Mouse (Mus musculus) gastrocnemius, adult 8-10 months (tissue): ENCODE results near the gene Cd248. TPM values are rescaled to one million over a fixed set of nuclear protein-coding genes. Genes with fewer than 3 reads are reported as not detected.
"Not testable (repeated sequence)": the region's sequence is repeated elsewhere in the genome, so short reads cannot be mapped to it uniquely, and the experiment has no call there.

Source experiments
- DNase-seq, 2 experiments: peaks; one replicate each; pipeline ENCODE4 v3.0.0; 2022; ENCODE audit warnings: low spot score in 2 of 2
- total RNA-seq, 4 experiments: library from RNA; stranded (reverse); gene quantifications; 2 replicates each; pipeline ENCODE4 v1.2.4; 2022

Cd248 gene
- total RNA-seq, 4 experiments from 2014 or later = 5.2 to 8.9 (median 7.0) TPM

- no peak for DNase-seq
These were observed 5.6 kb downstream of the Cd248 start for GRCm38 (mm10) chr19:5073518-5073917.

DNA sequence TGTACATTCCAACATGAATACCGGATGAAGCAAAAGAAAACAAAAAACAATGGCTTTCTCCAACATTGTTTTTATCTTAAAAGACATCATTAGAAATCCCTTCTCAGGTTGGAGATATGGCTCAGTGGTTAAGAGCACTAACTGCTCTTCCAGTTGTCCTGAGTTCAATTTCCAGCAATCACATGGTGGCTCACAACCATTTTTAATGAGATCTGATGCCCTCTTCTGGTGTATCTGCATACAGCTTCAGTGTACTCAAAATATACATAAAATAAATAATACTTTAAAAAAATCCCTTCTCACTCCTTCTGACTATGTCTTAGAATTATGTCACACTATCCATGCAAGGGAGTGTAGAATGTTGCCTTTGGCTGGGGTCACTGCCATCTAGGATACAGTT lies 11.4 kb downstream of the Cd248 start:
- DNase-seq = no peak

- no peak for DNase-seq
These were observed 14.1 kb downstream of the Cd248 start for GRCm38 (mm10) chr19:5082005-5082404.

DNA sequence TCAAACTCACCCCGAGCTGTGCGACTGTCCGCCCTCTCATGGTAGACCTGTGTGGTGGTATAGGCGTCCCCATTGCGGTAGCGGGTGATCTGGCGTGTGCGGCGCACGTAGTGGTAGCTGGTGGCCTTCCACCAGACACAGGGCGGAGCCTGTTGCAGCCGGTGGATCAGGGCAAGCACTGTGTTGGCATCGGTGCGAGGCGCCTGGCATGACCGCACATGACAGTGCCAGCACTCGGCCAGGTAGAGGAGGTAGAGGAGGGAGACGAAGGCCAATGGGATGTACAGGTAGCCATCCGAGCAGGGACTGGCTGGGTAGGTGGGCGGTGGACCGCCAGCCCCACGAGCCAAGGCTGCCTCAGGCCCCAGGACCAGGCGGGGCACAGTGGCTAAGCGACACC lies 14.7 kb downstream of the Cd248 start:
- DNase-seq = no peak

DNA sequence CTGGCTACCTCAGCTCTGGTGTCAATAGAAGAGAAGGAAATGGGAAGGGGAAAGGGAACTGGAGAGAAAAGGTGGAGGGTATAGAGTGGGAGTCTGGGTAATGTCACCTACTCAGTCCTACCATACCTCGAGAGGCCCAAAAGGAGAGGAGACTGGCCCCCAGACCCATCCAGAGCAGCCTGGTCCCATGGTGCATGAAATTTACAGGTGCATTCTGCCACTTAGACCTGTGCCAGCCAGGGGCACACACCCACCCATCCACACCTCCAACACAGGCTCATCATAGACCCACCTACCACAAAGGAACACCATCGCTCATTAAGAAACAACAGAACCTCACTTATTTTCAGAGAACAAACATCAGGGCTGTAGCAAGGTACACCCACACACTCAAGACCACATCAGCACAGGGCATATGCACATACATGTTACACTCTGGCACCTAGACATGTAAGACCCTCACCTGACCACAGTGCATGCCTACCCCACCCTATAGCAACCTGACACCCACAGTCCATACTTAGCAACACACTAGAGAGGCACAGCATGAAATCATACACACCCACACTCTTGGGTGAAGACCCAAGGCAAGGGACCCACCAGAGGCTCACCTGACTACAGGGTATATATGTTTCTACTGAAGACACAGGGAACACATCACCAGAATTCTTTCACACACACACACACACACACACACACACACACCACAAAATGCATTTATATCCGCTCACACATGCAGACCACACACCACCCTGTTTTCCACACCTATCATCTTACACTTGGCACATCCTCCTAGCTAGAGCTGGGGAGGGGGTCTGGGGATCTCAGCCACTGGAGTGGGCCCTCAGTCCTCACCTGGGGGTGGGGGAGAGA lies 16.3 kb downstream of the Cd248 start:
- DNase-seq = no peak

DNA sequence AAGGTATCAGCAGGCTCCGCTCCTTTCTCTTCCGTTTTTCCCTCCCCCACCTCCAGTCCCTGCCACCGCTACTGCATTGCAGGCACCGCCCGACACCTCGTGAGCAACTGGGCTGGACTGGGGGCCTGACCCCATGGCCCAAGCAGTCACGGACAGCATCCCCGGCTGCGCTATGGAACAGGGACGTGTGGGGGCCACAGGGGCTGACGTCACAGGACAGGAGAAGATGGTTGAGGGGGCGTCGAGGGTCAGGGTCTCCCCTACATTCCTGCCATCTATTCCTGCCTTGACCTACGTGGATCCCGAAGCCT lies 16.9 kb downstream of the Cd248 start:
- DNase-seq = no peak

DNA sequence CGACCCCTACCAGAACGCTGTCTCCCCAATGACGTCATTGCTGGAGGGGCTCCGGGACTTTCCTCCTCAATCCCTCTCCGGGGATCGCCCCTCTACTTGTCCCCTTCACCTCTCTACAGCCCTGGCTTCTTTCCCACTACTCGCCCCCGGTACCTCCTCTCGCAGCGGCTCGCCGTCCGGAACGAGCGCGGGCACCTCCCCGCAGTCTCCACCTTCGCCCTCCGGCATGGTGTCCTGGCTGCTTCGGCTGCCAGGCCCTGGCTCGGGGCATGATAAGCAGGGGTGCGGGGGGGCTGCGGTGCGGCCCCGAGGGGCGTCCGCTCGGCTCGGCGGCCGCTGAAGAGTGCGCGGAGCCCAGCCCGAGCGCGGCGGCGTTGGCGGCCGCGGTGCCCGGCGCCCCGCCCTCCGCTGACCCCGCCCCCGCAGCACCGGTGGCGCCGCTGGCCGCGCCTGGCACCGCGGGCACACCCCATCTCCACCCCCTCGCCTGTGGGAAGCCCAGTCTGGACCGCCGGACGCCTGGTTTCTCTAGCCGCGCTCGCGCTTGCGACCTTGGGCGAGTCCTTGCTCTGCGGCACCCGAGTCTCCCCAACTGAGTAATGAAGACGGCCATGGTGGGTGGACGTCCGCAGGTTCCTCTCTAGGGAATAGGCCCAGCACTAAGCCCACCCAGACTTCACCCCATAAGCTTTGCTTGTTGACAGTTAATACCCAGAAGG lies 17.4 kb downstream of the Cd248 start, which contains the start of gene Tmem151a:
Tmem151a (minus strand) TSS at position 387 of the 719 bp plus-strand sequence.
- no peak for DNase-seq

- DNase-seq = not testable (repeated sequence)
These were observed 18.7 kb downstream of the Cd248 start for GRCm38 (mm10) chr19:5086533-5086932.

GRCm38 (mm10) chr19:5087884-5088728 lies 20.2 kb downstream of the Cd248 start, which contains the start of gene Yif1a:
Gene Yif1a, plus strand, starts transcription at chr19:5088538.
- peak; percentile 88 to 91 for DNase-seq

GRCm38 (mm10) chr19:5089324-5089723 lies 21.4 kb downstream of the Cd248 start:
- no peak for DNase-seq

GRCm38 (mm10) chr19:5092083-5092482 lies 24.2 kb downstream of the Cd248 start:
- DNase-seq = no peak

DNA sequence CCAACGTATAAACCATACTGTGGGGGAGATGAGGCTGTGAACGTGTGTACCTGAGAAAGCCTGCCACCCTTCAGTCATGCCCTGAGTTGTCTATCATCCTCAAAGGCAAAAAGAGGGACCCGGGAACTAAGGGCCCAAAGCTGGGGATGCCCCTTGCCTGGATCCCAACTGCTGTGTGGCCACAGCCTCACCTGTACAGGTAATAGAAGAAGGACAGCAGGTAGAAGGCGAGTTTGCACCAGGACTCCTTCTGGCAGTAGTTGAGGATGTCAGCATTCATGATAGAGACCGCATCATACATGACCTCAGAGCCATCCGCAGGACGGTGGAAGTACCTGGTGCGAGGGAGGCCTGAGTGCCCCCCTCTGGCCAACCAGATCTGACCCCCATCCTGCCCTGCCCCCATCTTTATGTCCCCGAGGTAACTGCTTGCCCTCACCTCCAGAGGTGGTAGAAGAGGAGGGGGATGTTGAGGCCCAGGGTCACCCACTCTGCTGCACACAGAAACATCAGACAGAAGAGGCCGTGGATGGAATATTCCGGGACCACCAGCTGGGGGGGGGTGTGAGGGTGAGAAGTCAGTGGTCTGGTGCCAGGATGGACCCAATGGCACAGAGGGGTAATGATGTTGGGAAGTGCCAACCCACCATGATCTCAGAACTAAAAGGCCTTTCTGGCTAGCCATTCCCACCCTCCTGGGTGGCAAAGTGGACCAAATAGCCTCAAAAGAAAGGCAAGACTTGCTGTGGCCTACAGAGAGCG lies 25.8 kb downstream of the Cd248 start:
- DNase-seq = no peak

DNA sequence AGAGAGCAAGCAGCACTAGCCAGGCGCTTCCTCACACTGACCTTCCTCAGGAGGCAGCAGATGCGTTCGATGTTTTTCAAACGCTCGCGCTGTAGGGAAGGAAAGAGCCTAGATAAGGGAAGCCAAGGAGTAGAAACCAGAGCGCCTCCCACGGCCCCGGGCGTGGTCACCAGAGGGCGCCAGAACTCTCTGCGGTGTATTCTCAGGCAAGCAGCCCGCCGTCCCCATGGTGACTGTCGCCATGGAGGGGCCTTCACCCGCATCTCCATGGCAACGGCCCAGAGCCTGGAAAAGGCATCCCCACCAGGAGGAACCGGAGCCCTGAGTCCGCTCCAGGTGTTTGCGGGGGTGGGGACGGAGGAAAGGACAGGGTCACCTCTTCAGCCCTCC lies 26.4 kb downstream of the Cd248 start:
- DNase-seq = peak; percentile 78 to 79

- DNase-seq = no peak
These were observed 27.0 kb downstream of the Cd248 start for GRCm38 (mm10) chr19:5094746-5095417.

GRCm38 (mm10) chr19:5095887-5096474 lies 28.1 kb downstream of the Cd248 start:
- no peak for DNase-seq

DNA sequence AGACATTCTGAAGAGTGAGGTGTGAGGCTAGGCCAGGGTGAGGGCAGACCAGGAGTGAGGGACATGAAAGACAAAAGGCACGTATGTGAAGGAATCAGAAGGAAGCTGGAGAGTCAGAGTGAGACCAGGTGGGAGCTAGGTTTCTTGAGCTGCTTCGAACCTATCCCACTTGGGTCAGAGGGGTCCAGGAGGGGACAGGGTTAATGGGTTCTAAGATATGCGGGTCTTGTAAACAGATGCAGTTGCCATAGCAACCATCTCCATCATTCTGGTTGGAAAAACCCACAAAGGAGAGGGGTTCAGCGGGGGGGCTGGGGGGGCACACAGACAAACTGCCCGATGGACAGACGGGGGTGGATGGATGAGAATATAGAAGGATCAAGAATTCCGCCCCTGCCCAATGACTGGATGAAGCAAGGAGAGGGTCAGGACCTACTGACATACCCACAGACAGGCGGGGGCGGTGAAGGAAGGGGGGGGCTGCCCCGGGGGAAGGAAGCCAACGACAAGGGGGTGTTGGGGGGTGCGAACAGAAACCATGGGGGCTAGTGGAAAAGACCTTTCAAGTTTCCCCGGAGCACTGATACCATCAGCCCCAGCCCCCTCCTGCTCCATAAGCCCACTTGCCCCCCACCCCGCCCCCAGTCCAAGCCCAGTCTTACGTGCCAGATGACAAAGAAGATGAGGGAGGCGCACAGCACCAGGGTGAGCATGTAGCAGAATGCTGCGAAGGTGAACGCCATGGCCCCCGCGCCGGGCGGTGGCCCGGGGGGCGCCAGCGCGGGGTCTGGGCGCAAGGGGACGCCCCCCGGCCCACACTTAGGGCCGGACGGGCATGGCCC lies 29.9 kb downstream of the Cd248 start:
- no peak for DNase-seq

DNA sequence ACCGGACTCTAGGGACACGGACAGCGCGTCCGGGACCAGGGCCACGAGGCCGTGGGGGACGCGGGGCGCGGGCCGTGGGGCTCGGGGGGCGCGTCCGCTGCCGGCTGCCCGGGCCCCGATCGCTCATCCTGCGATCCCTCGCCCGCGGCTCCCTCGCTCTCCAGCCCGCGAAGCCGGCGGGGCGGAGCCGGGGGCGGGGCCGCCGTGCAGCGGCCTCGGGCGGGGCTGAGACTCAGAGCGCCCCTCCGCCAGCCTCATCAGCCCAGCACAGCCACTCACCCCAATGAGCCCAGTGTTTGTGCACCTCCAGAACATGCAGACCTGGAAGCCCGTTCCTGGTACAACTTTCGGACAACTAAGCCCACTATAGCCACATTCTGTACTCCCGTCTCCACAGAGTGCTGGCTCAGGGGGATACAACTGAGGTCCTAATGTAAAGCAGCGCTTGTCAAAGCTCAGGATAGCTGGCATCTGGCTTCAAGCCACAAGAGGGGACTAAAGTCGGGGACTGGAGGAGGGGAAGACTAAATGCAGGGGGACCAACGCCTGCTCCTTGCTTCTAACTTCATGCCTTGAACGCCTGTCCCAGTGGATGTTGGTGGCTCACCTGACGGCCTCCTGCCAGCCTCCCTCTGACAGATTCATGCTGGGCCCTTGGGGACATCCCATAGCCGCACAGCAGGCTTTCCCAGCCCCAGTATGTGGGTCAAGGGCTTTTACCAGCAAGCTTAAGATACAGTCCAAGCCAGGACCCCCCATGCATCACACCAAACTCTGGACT lies 30.7 kb downstream of the Cd248 start, which contains the start of gene Cnih2:
Cnih2 (minus strand) TSS at position 159 of the 781 bp plus-strand sequence.
- no peak for DNase-seq

- DNase-seq = no peak
These were observed 38.2 kb downstream of the Cd248 start for GRCm38 (mm10) chr19:5106074-5106473.
